Mouse (Mus musculus) ES-Bruce4 (cell line): ENCODE results near the gene RPS10-NUDT3.

ENCODE experiments used
- CTCF ChIP-seq: IDR thresholded peaks from one replicate; pipeline ENCODE4 v1.8.1; 2011; ENCODE audit warnings: low read depth, low read length
- EP300 ChIP-seq: IDR thresholded peaks from 2 replicates; pipeline ENCODE4 v1.6.1; 2011; ENCODE audit warnings: low read depth, low read length; ENCODE audit not compliant: insufficient read depth

DNA sequence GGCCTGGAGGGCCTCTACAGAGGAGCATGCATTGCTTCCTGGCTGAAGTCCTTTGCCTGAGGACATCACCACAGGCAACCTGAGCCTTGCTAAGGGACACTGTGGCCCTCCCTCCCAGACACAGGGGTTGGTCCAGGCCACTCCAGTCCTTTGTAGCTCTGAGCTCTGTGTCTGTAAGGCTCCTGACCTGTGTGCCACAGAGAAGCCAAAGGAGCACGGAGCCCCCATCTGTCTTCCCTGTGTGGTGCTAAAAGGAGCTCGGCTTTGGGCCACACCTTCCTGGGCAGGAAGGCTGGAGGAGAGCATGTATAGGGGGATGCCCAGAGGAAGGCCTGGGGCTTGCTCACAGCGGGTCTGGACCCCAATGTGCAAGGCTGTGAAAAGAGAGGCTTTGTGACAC is 93.0 kb downstream of the RPS10-NUDT3 start:
- TF ChIP-seq EP300, result no peak
- TF ChIP-seq CTCF, result no peak
